19 mouse cellular contexts compared by ENCODE assay signal in the genomic region with DNA sequence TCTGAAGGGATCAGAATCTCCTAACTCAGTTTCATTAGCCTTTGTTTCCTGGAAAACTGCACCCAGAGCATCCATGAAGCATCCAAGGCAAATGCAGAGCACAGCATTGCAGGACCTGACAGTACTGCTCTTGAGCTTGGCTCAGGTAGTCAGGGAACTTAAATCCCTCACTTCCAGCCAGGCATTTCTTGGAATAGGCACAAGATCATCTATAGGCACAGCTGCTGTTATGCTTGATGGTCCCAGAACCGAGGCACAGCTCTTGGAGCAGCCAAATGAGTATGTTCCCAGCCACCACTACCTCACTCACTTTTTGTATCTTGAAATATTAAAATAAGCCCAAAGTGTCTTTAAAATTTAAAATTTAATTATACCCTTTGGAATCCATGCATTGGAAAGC. TPM values are rescaled to one million over a fixed set of nuclear protein-coding genes. Genes with fewer than 3 reads are reported as not detected.
"Had no signal": no experiment of that assay in that cellular context is flagged by ENCODE, and none has a peak within 500 bp of the region (broad histone marks: within the 10 kb centered on the region; RNA-seq: fewer than 3 reads in every experiment).

No protein-coding gene starts in this region.

- H3K36me3 ChIP-seq: midbrain, embryonic 10.5 days; midbrain, embryonic 12.5 days; neural tube, embryonic 13.5 days; neural tube, embryonic 15.5 days had no signal

- H3K27ac ChIP-seq: midbrain, embryonic 10.5 days; midbrain, embryonic 12.5 days; neural tube, embryonic 13.5 days; neural tube, embryonic 15.5 days had no signal

- DNase-seq: lung, embryonic 14.5 days; lung, postnatal 10 days; lung, postnatal 4 days; midbrain, embryonic 14.5 days; retina, postnatal 1 day; right cerebral cortex, adult 18-20 months; right cerebral cortex, postnatal 25 days; right cerebral cortex, postnatal 4 days; spleen, adult 18-20 months; thymus, adult 18-20 months; thymus, postnatal 14 days; thymus, postnatal 36 days had no signal

- H3K9me3 ChIP-seq: midbrain, embryonic 10.5 days; neural tube, embryonic 13.5 days; neural tube, embryonic 15.5 days had no signal

- H3K4me3 ChIP-seq: midbrain, embryonic 10.5 days; midbrain, embryonic 12.5 days; myocyte; neural tube, embryonic 13.5 days; neural tube, embryonic 15.5 days had no signal

- H3K4me1 ChIP-seq: midbrain, embryonic 10.5 days; midbrain, embryonic 12.5 days; neural tube, embryonic 13.5 days; neural tube, embryonic 15.5 days had no signal

- H3K9ac ChIP-seq: lung, embryonic 14.5 days; midbrain, embryonic 12.5 days; neural tube, embryonic 13.5 days; neural tube, embryonic 15.5 days had no signal

- ATAC-seq: midbrain, embryonic 16.5 days had no signal

- H3K27me3 ChIP-seq: midbrain, embryonic 12.5 days; neural tube, embryonic 13.5 days; neural tube, embryonic 15.5 days had no signal

- H3K4me2 ChIP-seq: lung, embryonic 14.5 days; midbrain, embryonic 12.5 days; neural tube, embryonic 13.5 days; neural tube, embryonic 15.5 days had no signal

RNA-seq across cellular contexts. Expression of a gene that starts 19.3 kb away (rescaled TPM):
- polyA plus RNA-seq: myocyte; small intestine, adult 2 months had no signal
